Mouse (Mus musculus): ENCODE measurements around the gene Prkn.

DNA sequence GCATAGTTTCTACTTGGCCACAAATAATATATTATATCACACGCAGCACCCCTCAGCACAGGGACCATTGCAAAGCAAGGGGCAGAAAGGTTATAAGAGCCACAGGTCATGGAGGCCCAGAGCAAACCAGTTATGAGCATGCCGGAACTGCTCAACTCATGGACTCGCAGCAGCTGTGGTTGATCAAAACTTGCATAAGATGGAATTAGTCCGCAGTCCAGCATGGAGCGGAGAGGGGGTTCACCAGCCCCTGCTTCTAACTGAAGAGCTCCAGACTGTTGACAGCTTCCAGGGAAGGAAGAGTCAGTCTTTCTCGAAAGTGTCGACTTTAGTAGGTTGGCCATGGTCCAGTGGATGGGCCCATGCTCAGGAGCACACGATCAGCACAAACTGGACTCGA lies 1083.8 kb downstream of the Prkn start:
- TF ChIP-seq CTCF (IDR thresholded peaks at IDR 0.05; ENCODE audit: borderline replicate concordance, extremely low read depth, insufficient read depth, insufficient read length) (no peak), POLR2A (IDR thresholded peaks at IDR 0.05; ENCODE audit: borderline replicate concordance, extremely low read depth, insufficient read depth, insufficient read length, poor library complexity, severe bottlenecking) (no peak)
